Mouse (Mus musculus): ENCODE results near the gene Cxcl17. TPM values are rescaled to one million over a fixed set of nuclear protein-coding genes. Genes with fewer than 3 reads are reported as not detected.

Gene Cxcl17
- polyA plus RNA-seq, 1 experiment from 2014 or later: 1.2 TPM

- peaks cover 16% of the 10 kb centered on the region for H3K4me1 ChIP-seq (replicated peaks)
- H3K9ac ChIP-seq: no peak overlapping the region
- ATAC-seq (ENCODE audit: low FRiP score, low read depth): no peak
- no peak overlapping the region for H3K4me2 ChIP-seq
- 79% methylated on average over 12 of the region's 12 CpGs for WGBS
- no peaks in the 10 kb centered on the region for H3K27me3 ChIP-seq
- no peak overlapping the region for H3K4me3 ChIP-seq
- H3K9me3 ChIP-seq: no peaks in the 10 kb centered on the region
- peak overlapping the region; percentile 66 for H3K27ac ChIP-seq (replicated peaks)
- peaks cover 47% of the 10 kb centered on the region for H3K36me3 ChIP-seq
These were observed 26.7 kb downstream of the Cxcl17 start for GRCm38 (mm10) chr7:25385850-25386555.

DNA sequence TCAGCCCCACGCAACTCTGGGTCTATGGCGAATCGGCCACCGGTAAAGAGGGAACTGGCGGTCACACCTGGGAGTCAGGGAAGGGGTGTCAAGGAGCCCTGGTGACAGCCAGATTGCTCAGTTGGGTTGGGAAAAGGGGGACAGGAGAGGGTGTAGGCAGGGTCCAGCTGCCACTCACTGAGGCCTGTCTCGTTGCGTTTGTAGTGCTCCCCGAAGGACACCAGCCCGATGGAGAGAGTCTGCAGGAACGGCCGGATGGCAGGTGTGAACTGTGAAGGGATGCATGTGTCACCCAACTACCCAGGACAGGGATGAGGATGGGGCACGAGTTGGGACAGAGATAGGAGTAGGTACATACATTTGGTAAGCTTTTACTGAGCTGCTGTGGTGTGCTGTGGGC is 27.4 kb downstream of the Cxcl17 start:
- peaks cover 47% of the 10 kb centered on the region for H3K36me3 ChIP-seq
- H3K4me1 ChIP-seq (replicated peaks): peaks cover 9% of the 10 kb centered on the region; the same call in 1 of the 2 replicates
- no peak overlapping the region for H3K9ac ChIP-seq
- H3K27me3 ChIP-seq: 0 out of 2 replicates have a peak, but pooled peaks cover 4% of the 10 kb centered on the region
- H3K4me2 ChIP-seq: no peak overlapping the region
- WGBS: 91% methylated on average over 12 of the region's 12 CpGs
- H3K27ac ChIP-seq (replicated peaks): no peak overlapping the region
- no peak overlapping the region for H3K4me3 ChIP-seq
- H3K9me3 ChIP-seq: no peaks in the 10 kb centered on the region
- ATAC-seq (ENCODE audit: low FRiP score, low read depth): no peak

GRCm38 (mm10) chr7:25384818-25385217 is 27.9 kb downstream of the Cxcl17 start:
- 92% methylated on average over 9 of the region's 9 CpGs for WGBS

GRCm38 (mm10) chr7:25384318-25384717 is 28.4 kb downstream of the Cxcl17 start:
- Histone ChIP-seq H3K4me1 (replicated peaks) (peaks cover 13% of the 10 kb centered on the region), H3K4me3 (no peak overlapping the region), H3K4me2 (no peak overlapping the region), H3K36me3 (peaks cover 47% of the 10 kb centered on the region), H3K9ac (no peak overlapping the region), H3K27me3 (0 out of 2 replicates have a peak, but pooled peaks cover 4% of the 10 kb centered on the region), H3K9me3 (no peaks in the 10 kb centered on the region), H3K27ac (replicated peaks) (no peak overlapping the region)
- 86% methylated on average over 13 of the region's 13 CpGs for WGBS
- ATAC-seq (ENCODE audit: low FRiP score, low read depth): no peak

More at GRCm38 (mm10) chr7:25384818-25385217, 27.9 kb downstream of the Cxcl17 start:
- no peaks in the 10 kb centered on the region for H3K9me3 ChIP-seq
- 0 out of 2 replicates have a peak, but pooled peaks cover 4% of the 10 kb centered on the region for H3K27me3 ChIP-seq
- H3K4me1 ChIP-seq (replicated peaks): peaks cover 9% of the 10 kb centered on the region
- no peak overlapping the region for H3K4me2 ChIP-seq
- peaks cover 47% of the 10 kb centered on the region for H3K36me3 ChIP-seq
- H3K4me3 ChIP-seq: no peak overlapping the region
- no peak overlapping the region for H3K27ac ChIP-seq (replicated peaks)
- no peak overlapping the region for H3K9ac ChIP-seq
- ATAC-seq (ENCODE audit: low FRiP score, low read depth): no peak

- H3K27ac ChIP-seq (replicated peaks): no peak overlapping the region
- 0 out of 2 replicates have a peak, but pooled peaks cover 4% of the 10 kb centered on the region for H3K27me3 ChIP-seq
- H3K4me2 ChIP-seq: no peak overlapping the region
- 86% methylated on average over 4 of the region's 4 CpGs for WGBS
- H3K4me1 ChIP-seq (replicated peaks): peaks cover 17% of the 10 kb centered on the region
- H3K36me3 ChIP-seq: peaks cover 47% of the 10 kb centered on the region
- H3K9ac ChIP-seq: no peak overlapping the region
- ATAC-seq (ENCODE audit: low FRiP score, low read depth): no peak
- no peaks in the 10 kb centered on the region for H3K9me3 ChIP-seq
- no peak overlapping the region for H3K4me3 ChIP-seq
These were observed 28.8 kb downstream of the Cxcl17 start for GRCm38 (mm10) chr7:25383891-25384290.

DNA sequence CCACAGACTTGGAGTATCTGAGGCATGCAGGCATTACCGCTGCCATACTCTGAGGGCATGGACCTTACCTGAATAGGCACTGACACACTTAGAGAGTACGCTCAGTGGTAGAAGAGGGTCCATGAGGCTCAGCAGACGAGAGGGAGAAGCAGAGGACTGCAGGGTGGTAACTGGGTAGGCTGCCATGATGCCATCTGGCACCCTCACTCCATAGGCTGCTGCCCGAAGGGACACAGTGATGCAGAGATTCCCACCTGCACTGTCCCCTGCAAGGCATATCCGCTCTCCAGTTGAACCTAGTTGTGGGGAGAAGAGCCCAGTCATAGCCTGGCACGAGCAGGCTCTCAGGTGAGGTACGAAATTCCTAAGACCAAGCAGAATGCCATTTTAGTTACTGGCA is 29.3 kb downstream of the Cxcl17 start:
- Histone ChIP-seq H3K9ac (no peak overlapping the region), H3K4me2 (no peak overlapping the region), H3K4me1 (replicated peaks) (peaks cover 18% of the 10 kb centered on the region), H3K9me3 (no peaks in the 10 kb centered on the region), H3K36me3 (peaks cover 47% of the 10 kb centered on the region), H3K27ac (replicated peaks) (no peak overlapping the region), H3K27me3 (0 out of 2 replicates have a peak, but pooled peaks cover 4% of the 10 kb centered on the region), H3K4me3 (no peak overlapping the region)
- 90% methylated on average over 7 of the region's 7 CpGs for WGBS
- no peak for ATAC-seq (ENCODE audit: low FRiP score, low read depth)

DNA sequence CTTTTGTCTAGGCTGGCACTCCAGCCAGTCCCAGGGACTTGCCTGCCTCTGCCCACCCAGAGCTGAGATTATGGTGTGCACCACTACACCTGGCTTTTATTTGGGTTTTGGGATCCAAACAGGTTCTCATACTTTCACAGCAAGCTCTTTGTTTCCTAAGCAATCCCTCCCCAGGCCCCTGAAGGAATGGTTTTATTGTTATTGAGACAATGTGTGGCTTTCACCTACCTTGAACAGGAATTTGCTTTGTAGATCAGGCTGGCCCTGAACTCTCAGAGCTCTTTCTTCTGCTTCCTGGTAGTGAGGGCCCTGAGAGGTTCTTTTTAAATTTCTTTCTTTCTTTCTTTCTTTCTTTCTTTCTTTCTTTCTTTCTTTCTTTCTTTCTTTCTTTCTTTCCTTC is 30.1 kb downstream of the Cxcl17 start:
- Histone ChIP-seq H3K36me3 (peaks cover 40% of the 10 kb centered on the region), H3K4me3 (no peak overlapping the region), H3K9ac (no peak overlapping the region), H3K27ac (replicated peaks) (no peak overlapping the region), H3K27me3 (0 out of 2 replicates have a peak, but pooled peaks cover 4% of the 10 kb centered on the region), H3K4me1 (replicated peaks) (peaks cover 19% of the 10 kb centered on the region), H3K4me2 (no peak overlapping the region), H3K9me3 (no peaks in the 10 kb centered on the region)
- ATAC-seq (ENCODE audit: low FRiP score, low read depth): no peak

GRCm38 (mm10) chr7:25381284-25381680 is 31.4 kb downstream of the Cxcl17 start:
- Histone ChIP-seq H3K27me3 (0 out of 2 replicates have a peak, but pooled peaks cover 4% of the 10 kb centered on the region), H3K36me3 (peaks cover 27% of the 10 kb centered on the region), H3K9me3 (no peaks in the 10 kb centered on the region), H3K9ac (no peak overlapping the region), H3K4me1 (replicated peaks) (peaks cover 26% of the 10 kb centered on the region), H3K4me2 (no peak overlapping the region), H3K4me3 (no peak overlapping the region), H3K27ac (replicated peaks) (no peak overlapping the region)
- 39% methylated on average over 3 of the region's 3 CpGs for WGBS
- no peak for ATAC-seq (ENCODE audit: low FRiP score, low read depth)

- ATAC-seq (ENCODE audit: low FRiP score, low read depth): 0 out of 2 replicates have a peak, but pooled peaks have one; percentile 5
- no peaks in the 10 kb centered on the region for H3K9me3 ChIP-seq
- H3K27me3 ChIP-seq: 0 out of 2 replicates have a peak, but pooled peaks cover 4% of the 10 kb centered on the region
- H3K4me2 ChIP-seq: peak overlapping the region; percentile 60
- peaks cover 26% of the 10 kb centered on the region for H3K4me1 ChIP-seq (replicated peaks)
- H3K9ac ChIP-seq: no peak overlapping the region
- no peak overlapping the region for H3K4me3 ChIP-seq
- no peak overlapping the region for H3K27ac ChIP-seq (replicated peaks)
- H3K36me3 ChIP-seq: peaks cover 26% of the 10 kb centered on the region
- 65% methylated on average over 18 of the region's 18 CpGs for WGBS
These were observed 32.0 kb downstream of the Cxcl17 start for GRCm38 (mm10) chr7:25380392-25381283.

GRCm38 (mm10) chr7:25379551-25380351 is 32.9 kb downstream of the Cxcl17 start:
- Histone ChIP-seq H3K4me1 (replicated peaks) (peaks cover 26% of the 10 kb centered on the region), H3K27ac (replicated peaks) (no peak overlapping the region), H3K4me2 (peak overlapping the region; percentile 60), H3K9ac (peak overlapping the region; percentile 41; the same call in 1 of the 2 replicates), H3K36me3 (peaks cover 22% of the 10 kb centered on the region), H3K27me3 (0 out of 2 replicates have a peak, but pooled peaks cover 4% of the 10 kb centered on the region), H3K4me3 (peak overlapping the region; percentile 28), H3K9me3 (no peaks in the 10 kb centered on the region)
- WGBS: 5% methylated on average over 42 of the region's 42 CpGs
- ATAC-seq (ENCODE audit: low FRiP score, low read depth): 0 out of 2 replicates have a peak, but pooled peaks have one; percentile 5

Measured in hindbrain, embryonic 15.5 days (tissue).